Mouse (Mus musculus) heart, postnatal 10 days (tissue): Measurements from ENCODE around the gene Kcnq5. TPM values are rescaled to one million over a fixed set of nuclear protein-coding genes. Genes with fewer than 3 reads are reported as not detected.
A peak's percentile ranks its signal among the peaks of the same experiment; 100 is the strongest.

Source experiments
- DNase-seq, 2 experiments: peaks; one replicate each; pipeline ENCODE4 v3.0.0; 2021
- intact Hi-C: fragments of 180-260 bp; cut with DNase I; formaldehyde crosslinking; loops from one replicate; pipeline ENCODE4 v1.15.1; 2025
- total RNA-seq, 2 experiments: library from RNA; stranded (reverse); gene quantifications; 2 replicates each; pipeline ENCODE4 v1.2.3; 2021

Kcnq5 gene
- total RNA-seq, 2 experiments from 2014 or later, result 6.5 to 6.8 TPM

GRCm38 (mm10) chr1:21520116-21520645 is 441.6 kb downstream of the Kcnq5 start:
- intact Hi-C loops, result loop anchor here (10.0 kb wide), 1 partner anchor 115 kb away; no protein-coding TSS in a partner anchor
- no peak for DNase-seq

- intact Hi-C loops, result no loop called here
- DNase-seq, result no peak
These were observed 455.1 kb downstream of the Kcnq5 start for GRCm38 (mm10) chr1:21506665-21507064.

GRCm38 (mm10) chr1:21499815-21500534 is 461.8 kb downstream of the Kcnq5 start:
- intact Hi-C loops, result no loop called here
- DNase-seq, result no peak

DNA sequence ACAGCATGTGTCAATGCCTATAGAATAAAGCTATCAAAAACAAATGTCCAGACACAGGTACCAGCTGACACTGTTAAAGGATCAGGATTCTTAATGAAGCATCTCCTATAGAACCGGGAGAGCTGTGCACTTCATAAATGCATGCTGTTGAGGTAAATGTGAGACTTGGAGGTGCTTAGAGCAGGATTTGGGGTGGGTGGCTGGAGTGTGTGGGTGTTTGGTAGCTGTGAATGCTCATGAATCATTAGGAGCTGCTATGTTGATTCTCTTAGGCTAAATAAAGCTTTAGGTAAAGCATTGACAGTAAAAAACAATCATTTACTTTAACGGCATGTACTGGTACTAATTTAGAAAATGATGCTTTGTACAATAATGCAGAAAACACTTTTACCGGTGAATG is 465.4 kb downstream of the Kcnq5 start:
- DNase-seq, result no peak
- intact Hi-C loops, result no loop called here

GRCm38 (mm10) chr1:21488645-21489044 is 473.1 kb downstream of the Kcnq5 start:
- intact Hi-C loops, result no loop called here
- DNase-seq, result no peak

DNA sequence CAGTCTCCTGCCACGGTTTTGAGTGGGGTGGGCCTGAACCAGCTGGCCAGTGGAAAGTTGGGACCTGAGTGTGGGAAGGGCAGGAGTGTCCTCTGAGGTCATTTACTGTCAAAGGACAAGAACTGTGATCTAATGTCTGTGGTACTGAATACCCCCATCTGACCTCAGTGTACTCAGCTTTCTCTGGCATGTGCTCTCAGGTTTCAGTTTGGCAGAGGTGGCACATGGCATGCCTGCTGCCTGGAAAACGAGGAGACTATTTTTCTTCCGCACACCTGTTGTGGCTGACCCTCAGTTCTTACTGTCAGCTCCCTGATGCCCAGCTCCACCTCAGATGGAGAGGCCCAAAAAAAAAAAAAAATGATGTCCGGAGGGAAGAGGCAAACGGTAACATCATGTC is 475.5 kb downstream of the Kcnq5 start:
- intact Hi-C loops, result no loop called here
- peak; percentile 2 to 8 for DNase-seq

GRCm38 (mm10) chr1:21469311-21469710 is 492.4 kb downstream of the Kcnq5 start:
- no peak for DNase-seq

DNA sequence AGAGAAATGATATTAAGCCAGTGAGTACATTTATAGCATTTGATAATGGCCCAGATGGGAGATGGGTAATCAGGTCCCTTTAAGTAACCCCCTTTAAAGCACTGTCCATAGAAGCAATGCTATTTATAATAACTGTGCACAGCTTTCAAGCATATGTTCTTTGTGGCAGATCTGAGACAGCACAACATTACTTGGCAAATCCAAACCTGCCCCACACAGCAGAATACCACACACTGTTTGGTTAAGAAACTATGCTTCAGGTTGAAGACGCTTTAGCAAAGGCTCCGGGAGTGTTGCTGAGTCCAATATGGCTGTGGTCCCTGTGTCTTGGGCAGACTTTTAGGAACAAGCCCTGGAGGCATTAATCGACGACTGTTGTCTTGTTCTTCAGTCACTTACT is 495.3 kb downstream of the Kcnq5 start:
- intact Hi-C loops, result no loop called here
- DNase-seq, result no peak

More at GRCm38 (mm10) chr1:21469311-21469710, 492.4 kb downstream of the Kcnq5 start:
- intact Hi-C loops, result no loop called here

- intact Hi-C loops, result loop anchor here (5.0 kb wide), 1 partner anchor 506 kb away; no protein-coding TSS in a partner anchor
- peak; percentile 51 to 76 for DNase-seq
These were observed 500.6 kb downstream of the Kcnq5 start for GRCm38 (mm10) chr1:21460941-21461689.

DNA sequence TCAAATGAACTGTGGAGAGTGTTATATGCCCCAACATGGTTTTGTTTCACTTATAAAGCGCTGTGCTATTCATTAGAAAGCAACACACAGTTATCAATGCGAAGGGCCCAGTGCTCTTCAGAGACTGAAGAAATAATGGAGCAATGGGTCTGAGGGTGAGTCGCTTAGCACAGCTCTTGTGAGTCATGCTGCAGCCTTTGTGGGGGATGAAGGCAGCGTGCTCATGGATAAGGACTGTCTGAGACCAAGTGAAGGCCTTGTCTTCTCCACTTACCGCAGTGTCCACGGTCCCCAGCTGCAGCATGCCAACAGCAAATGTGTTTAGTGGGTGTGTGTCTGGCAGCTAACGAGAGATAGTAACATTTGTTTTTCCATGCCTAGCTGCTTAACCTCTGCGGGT is 503.2 kb downstream of the Kcnq5 start:
- intact Hi-C loops, result no loop called here

DNA sequence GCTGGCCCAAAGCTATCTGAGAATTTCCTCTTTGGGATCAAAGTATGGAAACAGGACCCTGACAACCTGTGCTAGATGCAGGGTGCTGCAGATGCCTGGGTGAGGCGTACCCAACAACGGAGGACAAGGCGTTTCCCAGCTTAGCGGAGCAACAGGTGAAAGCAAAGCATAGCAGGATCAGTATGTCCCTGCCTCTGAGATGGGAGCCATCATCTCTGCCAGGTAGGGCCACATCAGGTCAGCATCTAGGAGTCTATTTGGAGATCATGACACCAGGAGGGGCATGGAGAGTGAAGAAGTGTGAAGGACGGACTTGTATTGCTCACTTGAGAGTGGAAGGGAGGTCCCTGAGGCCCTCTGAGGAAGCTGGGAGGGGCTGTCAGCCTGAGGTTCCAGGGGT is 505.8 kb downstream of the Kcnq5 start:
- DNase-seq, result no peak
- intact Hi-C loops, result no loop called here

More for the DNA sequence above, 503.2 kb downstream of the Kcnq5 start:
- DNase-seq, result peak in 1 of 2 experiments; percentile 2

- intact Hi-C loops, result no loop called here
- peak; percentile 42 to 47 for DNase-seq
These were observed 513.5 kb downstream of the Kcnq5 start for GRCm38 (mm10) chr1:21448227-21448626.

- intact Hi-C loops, result no loop called here
- no peak for DNase-seq
These were observed 525.0 kb downstream of the Kcnq5 start for GRCm38 (mm10) chr1:21436753-21437152.

DNA sequence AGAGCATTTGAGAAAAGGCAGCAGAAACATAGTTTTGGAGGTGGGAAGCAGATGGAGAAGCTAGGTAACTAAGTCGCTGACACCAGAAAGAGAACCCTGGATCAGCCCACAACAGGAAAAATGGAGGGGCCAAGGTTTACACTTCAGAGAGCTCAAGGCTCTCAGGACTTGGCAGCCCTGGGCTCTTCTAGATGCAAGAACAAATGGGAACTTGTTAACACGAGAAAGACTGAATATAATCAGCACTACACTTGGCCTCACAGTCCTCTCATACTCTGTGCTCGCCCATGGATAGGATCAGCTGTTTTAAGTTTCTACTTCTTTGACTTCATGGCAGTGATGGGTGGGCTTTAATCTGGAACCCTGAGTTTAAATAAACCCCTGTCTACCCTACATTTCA is 526.9 kb downstream of the Kcnq5 start:
- no peak for DNase-seq
- intact Hi-C loops, result no loop called here

DNA sequence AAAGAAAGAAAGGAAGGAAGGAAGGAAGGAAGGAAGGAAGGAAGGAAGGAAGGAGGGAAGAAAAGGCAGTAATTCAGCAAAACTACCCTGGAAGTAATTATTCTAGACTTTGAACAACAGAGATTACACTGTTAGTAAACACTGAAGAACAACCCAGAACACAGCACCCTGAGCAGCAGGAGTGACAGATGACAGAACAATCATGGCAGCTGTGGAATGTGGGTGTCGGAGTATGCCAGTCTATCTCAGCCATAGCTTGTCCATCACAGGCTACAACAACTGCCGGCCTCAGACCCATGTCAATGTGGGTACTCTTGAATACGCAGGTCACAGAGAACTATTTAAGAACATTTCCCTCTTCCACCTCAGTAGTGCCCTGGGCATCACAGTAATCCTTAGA is 530.1 kb downstream of the Kcnq5 start:
- no peak for DNase-seq
- intact Hi-C loops, result no loop called here

DNA sequence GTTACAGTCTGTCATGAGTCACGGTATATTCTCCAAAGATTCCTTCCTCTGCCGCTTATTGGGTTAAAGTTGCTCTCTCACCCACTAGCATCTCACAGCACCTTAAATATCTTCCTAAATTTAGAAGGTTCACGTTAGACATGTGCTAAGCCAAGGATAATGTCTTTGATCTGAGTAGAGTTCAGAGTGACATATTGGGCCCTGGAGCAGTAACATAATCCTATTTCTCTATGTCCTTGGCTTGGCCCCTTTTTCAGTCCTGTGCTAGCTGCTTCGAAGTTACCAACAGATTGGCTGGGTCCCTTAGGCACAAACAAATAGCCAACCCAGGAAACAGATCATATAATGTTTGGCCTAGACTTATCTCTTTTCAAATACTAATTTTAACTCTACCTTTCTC is 533.7 kb downstream of the Kcnq5 start:
- intact Hi-C loops, result no loop called here
- DNase-seq, result no peak

DNA sequence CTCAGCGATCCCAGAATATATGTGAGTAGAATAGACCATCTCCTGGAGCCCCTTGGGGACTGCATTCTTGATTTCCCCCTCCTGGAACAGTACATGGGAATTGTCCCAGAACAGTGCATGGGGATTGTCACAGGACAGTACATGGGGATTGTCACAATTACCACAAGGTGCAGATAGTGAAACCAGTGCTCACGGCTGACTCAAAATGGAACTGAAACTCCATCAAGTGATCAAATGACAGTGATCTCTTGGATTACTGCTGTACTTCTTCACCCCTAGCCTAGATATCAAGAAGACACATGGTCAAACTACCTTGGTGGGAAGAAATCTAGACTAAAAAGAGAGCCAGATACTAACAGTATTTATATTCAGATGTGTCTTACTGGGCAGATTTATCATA is 536.1 kb downstream of the Kcnq5 start:
- DNase-seq, result no peak
- intact Hi-C loops, result no loop called here

DNA sequence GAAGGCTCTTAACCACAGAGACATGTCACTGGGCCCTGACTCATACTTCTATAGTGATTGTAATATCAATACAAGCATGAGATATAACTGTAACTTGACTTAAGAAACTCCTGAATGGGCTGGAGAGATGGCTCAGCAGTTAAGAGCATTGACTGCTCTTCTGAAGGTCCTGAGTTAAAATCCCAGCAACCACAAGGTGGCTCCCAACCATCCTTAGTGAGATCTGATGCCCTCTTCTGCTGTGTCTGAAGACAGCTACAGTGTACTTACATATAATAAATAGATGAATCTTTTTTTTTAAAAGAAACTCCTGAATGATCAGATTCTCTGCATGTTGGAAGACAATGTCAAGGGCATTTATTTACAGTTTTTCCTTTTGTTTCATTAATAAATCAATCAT is 542.4 kb downstream of the Kcnq5 start:
- peak; percentile 13 to 23 for DNase-seq
- intact Hi-C loops, result loop anchor here (2.0 kb wide), 1 partner anchor 541 kb away; the partner anchor contains the start of gene Kcnq5

DNA sequence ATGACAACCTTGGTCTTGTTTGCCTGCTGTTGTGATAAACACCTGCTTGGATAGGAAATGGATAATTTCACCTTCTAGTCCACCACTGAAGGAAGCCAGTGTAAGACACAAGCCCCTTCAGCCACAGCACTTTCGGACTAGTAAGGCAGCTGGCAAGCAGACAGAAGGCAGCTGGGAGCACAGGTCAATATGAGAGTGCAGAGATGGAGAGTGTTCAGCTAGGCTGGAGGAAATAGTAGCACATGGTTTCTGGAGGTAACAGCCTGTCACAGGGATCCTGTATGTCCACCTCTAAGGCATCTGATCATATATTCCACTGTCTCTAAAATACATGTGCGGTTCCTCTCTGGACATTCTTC is 549.6 kb downstream of the Kcnq5 start:
- intact Hi-C loops, result no loop called here
- no peak for DNase-seq

GRCm38 (mm10) chr1:21411331-21412196 is 550.2 kb downstream of the Kcnq5 start:
- peak; percentile 69 to 77 for DNase-seq
- intact Hi-C loops, result loop anchor here (1.0 to 2.0 kb wide), 2 partner anchors 555 to 858 kb away; no protein-coding TSS in a partner anchor

- DNase-seq, result no peak
- intact Hi-C loops, result no loop called here
These were observed 554.5 kb downstream of the Kcnq5 start for GRCm38 (mm10) chr1:21407266-21407665.
